Mouse (Mus musculus) ovary, postnatal 36 days (tissue): ENCODE results near the gene Ces5a.

Experiments used
- DNase-seq: peaks from one replicate; pipeline ENCODE4 v3.0.0; 2022; ENCODE audit warnings: low spot score, mixed read lengths

Gene Ces5a

GRCm38 (mm10) chr8:93535730-93536129 is at the start of gene Ces5a:
TSS of gene Ces5a (minus strand) at chr8:93535830.
- DNase-seq, result no peak

DNA sequence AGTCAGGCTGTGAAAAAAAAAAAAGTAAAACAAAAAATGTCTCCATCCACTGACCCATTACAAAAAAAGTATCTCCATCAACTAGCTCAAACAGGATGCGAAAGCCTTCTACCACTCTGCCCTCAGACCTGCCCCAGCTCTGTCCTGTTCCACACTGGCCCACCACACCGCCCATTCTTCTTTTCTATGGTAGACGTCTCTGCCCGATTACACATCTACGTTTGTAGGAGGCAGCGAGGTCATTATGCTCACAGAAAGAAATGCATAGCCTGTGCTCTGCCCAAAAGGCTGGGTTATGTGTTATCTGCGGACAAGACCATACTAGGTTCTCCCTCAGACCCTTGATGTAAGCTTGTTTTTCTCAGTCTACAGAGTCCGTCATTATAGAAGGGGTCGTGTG is 37.2 kb upstream of the Ces5a start:
- no peak for DNase-seq

- no peak for DNase-seq
Observed at GRCm38 (mm10) chr8:93572095-93572501, 36.5 kb upstream of the Ces5a start.

GRCm38 (mm10) chr8:93571369-93571985 is 35.8 kb upstream of the Ces5a start:
- DNase-seq, result peak; percentile 6

DNA sequence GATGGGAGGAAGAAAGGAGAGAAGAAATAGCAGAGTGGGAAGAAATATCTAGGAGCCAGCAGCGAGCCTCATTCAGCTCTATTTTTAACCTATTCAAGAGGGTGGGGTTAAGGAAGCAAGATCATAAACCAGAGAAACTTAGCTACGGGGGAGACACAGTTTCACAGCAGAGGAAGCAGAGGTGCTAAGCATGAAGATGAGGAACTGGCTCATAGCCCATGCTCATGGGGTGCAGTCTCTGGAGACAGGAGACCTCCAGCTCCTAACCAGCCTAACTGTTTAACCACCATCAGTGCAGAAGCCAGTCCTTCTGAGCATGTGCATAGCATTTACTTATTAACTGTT is 34.5 kb upstream of the Ces5a start:
- DNase-seq, result no peak

DNA sequence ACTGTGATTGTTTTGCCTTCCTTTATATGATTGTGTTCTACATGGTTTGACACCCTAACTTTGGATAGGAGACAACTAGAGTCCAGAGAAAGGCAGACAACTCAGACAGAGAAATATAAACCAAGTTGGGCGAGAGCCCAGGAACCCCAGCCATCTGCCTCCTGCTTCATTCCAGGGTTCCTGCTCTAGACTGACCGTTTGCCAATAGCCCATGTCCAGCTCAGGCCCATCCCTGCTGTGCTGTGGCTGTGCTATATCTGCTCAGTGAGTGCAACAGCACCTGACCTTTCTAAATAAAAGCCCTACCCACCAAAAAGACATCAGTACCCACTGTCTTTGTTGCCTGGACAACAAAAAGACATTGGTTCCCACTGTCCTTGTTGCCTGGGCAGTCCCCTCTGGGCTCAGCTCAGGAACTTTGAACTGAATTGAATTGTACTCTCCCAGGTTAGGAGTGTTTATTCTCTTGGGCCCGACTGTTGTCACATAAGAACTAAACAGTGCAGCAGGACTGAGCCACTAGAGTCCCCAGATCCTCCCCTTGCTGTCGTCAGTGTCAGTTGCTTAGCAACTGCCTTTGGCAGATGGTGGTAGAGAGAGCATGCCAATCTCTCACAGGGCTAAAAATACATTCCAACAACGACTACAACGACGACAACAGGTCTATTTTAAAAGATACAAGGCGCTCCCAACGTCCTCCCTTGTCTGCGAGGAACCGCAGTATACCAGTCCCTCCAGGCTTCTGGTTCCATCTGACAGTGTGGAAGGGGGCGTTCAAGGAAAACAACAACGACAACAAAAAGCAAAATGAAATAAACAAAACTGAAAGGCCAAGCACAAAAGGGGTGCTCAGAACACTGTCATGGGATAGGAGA is 33.9 kb upstream of the Ces5a start:
- no peak for DNase-seq

DNA sequence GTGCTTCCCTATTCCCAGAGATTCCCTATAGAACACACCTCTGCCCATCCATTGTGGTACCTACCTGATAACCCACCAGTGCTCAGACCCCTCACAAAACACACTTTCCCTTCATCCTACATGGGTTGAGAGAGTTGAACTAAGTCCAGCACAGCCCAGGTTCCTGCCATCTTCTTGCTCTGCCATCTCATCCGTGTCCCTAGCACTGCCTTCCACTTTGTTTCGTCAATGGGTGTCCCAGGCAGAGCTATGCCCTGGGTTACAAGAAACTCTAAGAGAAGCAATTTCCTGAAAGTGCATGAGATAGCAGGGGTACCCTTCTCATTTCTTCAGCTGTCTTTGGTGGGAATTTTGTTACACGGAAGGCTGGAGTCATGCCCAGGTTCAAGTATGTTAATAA is 33.0 kb upstream of the Ces5a start:
- no peak for DNase-seq

DNA sequence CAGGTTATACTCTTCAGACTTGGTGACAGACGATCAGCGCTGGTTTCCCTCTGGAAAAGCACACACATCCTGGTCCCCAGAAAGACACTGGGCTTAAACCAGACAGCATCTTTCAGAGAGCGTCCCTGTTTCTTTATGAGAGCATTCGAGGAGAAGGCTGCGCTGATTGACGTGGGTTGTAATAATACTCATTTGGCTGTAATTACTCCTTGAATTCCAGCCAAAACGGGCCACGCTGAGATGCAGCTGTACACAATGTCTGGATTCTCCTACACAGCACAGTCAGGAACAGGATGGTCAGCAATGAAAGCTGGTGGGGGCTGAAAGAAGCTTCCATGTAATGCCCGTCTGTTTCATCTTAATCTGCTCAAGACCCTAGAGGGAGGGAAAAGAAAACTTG is 31.5 kb upstream of the Ces5a start:
- no peak for DNase-seq

DNA sequence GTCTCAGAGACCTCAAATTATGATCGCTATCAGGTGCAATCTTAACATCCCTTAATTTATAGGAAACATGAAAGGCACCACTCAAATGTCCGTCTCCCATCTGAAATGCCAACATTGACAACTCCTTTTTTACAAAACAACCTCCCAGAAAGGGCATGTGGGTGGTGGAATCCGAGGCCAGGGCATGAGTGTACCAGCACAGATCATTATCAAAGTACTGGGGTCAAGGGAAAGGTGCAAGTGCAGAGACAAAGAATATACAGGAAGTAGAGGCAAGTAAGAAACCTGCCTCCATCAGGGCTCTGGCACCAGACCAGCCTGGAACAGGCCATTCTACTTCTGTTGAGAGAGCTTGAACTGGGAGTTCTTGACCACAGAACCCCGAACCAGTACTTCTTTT is 29.0 kb upstream of the Ces5a start:
- DNase-seq, result no peak

GRCm38 (mm10) chr8:93563551-93563950 is 27.9 kb upstream of the Ces5a start:
- no peak for DNase-seq

DNA sequence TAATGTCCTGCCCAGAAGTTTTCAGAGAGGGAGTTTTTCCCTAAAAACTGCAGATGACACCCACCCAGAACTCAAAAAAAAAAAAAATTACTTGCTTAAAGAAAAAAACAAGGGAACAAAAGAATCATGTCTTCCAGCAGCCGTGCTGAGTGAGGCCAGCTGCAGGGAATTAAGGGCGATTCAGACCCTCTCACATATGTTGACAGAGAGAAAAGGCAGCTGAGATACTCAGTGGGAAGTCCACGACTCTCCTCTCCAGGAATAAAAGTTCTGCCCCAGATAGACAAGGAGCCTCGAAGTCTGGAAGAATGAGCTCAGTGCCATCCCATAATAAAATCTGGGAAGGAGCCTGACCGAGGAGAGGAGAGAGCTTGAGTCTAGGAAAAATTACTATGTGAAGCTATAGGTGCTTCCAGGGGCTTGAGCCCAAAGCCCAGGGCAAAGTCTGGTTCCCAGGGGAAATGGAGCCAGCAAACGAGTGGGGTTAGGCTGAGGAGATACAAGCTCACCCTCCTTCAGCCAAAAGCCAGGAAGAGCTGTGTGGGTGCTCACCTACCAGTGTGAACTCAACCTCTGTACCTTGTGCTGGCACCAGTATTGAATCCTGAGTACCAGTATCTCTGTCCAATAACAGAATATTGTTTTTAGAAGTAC is 27.1 kb upstream of the Ces5a start:
- DNase-seq, result no peak

DNA sequence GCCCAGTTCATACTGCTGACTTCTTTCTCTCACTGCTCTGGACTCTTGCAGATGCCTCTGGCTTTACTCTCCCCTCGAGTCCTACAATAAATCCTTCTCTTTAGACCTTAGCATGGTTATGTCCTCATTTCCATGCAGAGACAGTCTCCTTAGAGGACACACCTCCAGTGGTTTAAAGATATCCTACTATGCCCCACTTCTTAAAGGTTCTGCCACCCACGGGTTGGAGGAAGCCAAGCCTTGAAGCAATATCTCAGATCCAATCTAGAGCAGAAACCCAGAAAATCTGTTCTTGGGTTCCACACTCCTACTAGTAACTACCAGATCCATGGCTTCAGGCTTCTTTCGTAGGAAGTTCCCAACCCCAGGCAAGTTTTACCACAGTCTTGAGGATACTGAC is 25.6 kb upstream of the Ces5a start:
- no peak for DNase-seq

DNA sequence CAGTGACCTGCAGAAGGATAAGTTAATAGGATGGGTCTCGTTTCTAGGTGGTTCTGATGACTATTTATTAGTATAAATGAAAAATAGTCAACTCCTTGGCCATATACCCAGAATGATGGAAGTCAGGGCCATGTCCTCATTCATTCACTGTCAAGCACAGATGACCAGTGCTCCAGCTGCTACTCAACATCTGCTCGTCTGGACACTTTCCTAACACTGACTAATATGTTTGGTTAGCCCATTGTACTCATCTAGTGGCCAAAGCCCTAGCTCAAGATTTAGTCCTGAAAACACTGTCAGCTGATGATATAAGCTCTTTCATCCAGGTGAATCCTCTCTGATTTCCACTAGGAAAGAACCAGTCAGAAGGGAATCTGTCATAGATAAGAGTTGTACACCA is 24.1 kb upstream of the Ces5a start:
- no peak for DNase-seq

- DNase-seq, result no peak
Observed at GRCm38 (mm10) chr8:93502634-93503033, 33.0 kb downstream of the Ces5a start.

GRCm38 (mm10) chr8:93499437-93499836 is 36.2 kb downstream of the Ces5a start:
- no peak for DNase-seq

GRCm38 (mm10) chr8:93495330-93495729 is 40.3 kb downstream of the Ces5a start:
- peak; percentile 8 for DNase-seq

- DNase-seq, result no peak
Observed at GRCm38 (mm10) chr8:93488743-93489142, 46.9 kb downstream of the Ces5a start.

DNA sequence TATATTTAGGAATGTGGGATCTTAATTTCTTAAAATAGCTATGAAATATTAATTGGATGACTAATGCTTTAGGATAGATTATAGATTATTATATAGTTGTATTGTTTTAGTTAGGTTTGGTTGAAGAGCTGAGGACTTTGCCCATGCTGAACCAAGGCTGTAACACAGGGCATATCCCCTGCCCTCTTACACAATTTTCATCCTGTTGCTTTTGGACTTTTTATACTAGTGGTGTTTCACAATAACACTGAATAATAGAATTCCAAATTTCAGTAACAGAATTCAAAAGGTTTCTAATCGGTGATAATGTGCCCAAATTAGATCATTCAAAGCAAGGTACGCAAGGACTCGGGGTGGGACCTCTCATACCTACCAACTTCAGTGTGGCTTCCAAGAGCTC is 57.4 kb downstream of the Ces5a start:
- DNase-seq, result no peak

DNA sequence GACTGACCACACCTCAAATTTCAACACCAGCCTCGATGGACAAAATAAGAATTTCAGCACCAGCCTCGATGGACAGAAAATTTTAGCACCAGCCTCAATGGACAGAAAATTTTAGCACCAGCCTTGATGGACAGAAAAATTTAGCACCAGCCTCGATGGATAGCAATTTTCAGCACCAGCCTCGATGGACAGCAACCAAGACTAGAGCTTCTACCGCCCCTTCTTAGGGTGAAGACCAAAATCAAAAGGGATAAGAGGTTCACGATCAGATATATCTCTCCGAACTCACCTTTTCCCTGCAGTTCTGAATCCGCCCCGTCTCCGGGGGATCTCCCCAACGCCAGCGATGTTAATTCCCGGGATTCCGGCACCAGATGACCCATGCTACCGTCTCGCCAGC is 65.9 kb downstream of the Ces5a start:
- peak; percentile 4 for DNase-seq

- DNase-seq, result no peak
Observed at GRCm38 (mm10) chr8:93454258-93454877, 81.3 kb downstream of the Ces5a start.
